Mouse (Mus musculus) CH12.LX (cell line): ENCODE measurements around the gene Mlip. TPM values are rescaled to one million over a fixed set of nuclear protein-coding genes. Genes with fewer than 3 reads are reported as not detected.
"Not testable (repeated sequence)": the region's sequence is repeated elsewhere in the genome, so short reads cannot be mapped to it uniquely, and the experiment has no call there.

Experiments
- DNase-seq: peaks from one replicate; pipeline ENCODE4 v3.0.0-alpha.2; 2013; ENCODE audit errors: extremely low read depth
- H3K27ac ChIP-seq: 2 replicates; pipeline ENCODE4 v1.5.1; 2012; ENCODE audit warnings: low read depth, mild to moderate bottlenecking, control low read depth, moderate library complexity; ENCODE audit not compliant: insufficient read depth
- H3K27me3 ChIP-seq: replicated peaks from 2 replicates; pipeline ENCODE3; 2012; ENCODE audit warnings: inconsistent platforms
- H3K36me3 ChIP-seq, 2 experiments: replicated peaks in 1 of 2; 2 replicates each; pipeline versions ENCODE3 to v1.6.1; 2012; ENCODE audit warnings: inconsistent platforms in 1 of 2, low read length in 1 of 2, mild to moderate bottlenecking in 1 of 2, mixed read lengths in 1 of 2, moderate library complexity in 1 of 2; ENCODE audit not compliant: control insufficient read depth in 1 of 2, insufficient read depth in 1 of 2
- H3K4me1 ChIP-seq, 2 experiments: 2 replicates each; pipeline ENCODE4 v1.6.1; 2012; ENCODE audit warnings: inconsistent platforms in 1 of 2, moderate library complexity in 1 of 2; ENCODE audit not compliant: insufficient read depth in 2 of 2, control insufficient read depth in 1 of 2
- H3K4me2 ChIP-seq: 2 replicates; pipeline ENCODE4 v1.6.1; 2012; ENCODE audit warnings: low read depth, mild to moderate bottlenecking, control low read depth; ENCODE audit not compliant: poor library complexity, insufficient read depth, severe bottlenecking
- H3K4me3 ChIP-seq, 3 experiments: fragments of 150-350 bp in 1 of 3; sonication (generic) in 1 of 3; replicated peaks in 1 of 3; 2 replicates each; pipeline versions ENCODE3 to v1.5.1; 2011 to 2012; ENCODE audit warnings: low read depth in 2 of 3, low read length in 2 of 3, mild to moderate bottlenecking in 2 of 3, moderate library complexity in 2 of 3, control low read depth in 1 of 3, improper control_type of control experiment in 1 of 3, inconsistent platforms in 1 of 3, mixed read lengths in 1 of 3; ENCODE audit not compliant: poor library complexity in 1 of 3
- H3K79me2 ChIP-seq: replicated peaks from 2 replicates; pipeline ENCODE4 v1.6.1; 2012; ENCODE audit warnings: mild to moderate bottlenecking, moderate library complexity; ENCODE audit not compliant: control insufficient read depth, poor library complexity, insufficient read depth, severe bottlenecking; ENCODE audit errors: extremely low read depth
- H3K9ac ChIP-seq: 2 replicates; pipeline ENCODE4 v1.6.1; 2012; ENCODE audit warnings: low read depth, mild to moderate bottlenecking, control low read depth, moderate library complexity; ENCODE audit not compliant: insufficient read depth
- H3K9me3 ChIP-seq: replicated peaks from 2 replicates; pipeline ENCODE3; 2012; ENCODE audit warnings: low read length, inconsistent platforms, mixed read lengths
- CHD1 ChIP-seq: IDR thresholded peaks from 2 replicates; pipeline ENCODE4 v1.6.1; 2012; ENCODE audit warnings: low read depth, low read length, improper control_type of control experiment, inconsistent platforms
- CTCF ChIP-seq, 2 experiments: IDR thresholded peaks in 1 of 2; conservative IDR thresholded peaks in 1 of 2; 2 replicates each; pipeline ENCODE4 v1.5.1; 2011 to 2012; ENCODE audit warnings: low read depth in 2 of 2, low read length in 2 of 2, improper control_type of control experiment in 1 of 2, inconsistent platforms in 1 of 2, mild to moderate bottlenecking in 1 of 2, moderate library complexity in 1 of 2
- E2F4 ChIP-seq: IDR thresholded peaks from 2 replicates; pipeline ENCODE4 v1.6.1; 2011; ENCODE audit warnings: low read depth, low read length, improper control_type of control experiment; ENCODE audit not compliant: insufficient replicate concordance
- ELF1 ChIP-seq: IDR thresholded peaks from 2 replicates; pipeline ENCODE4 v1.6.1; 2014; ENCODE audit warnings: low read depth, mild to moderate bottlenecking, inconsistent platforms, low read length, improper control_type of control experiment
- EP300 ChIP-seq: IDR thresholded peaks from 2 replicates; pipeline ENCODE4 v1.6.1; 2011; ENCODE audit warnings: low read length, improper control_type of control experiment
- GABPA ChIP-seq: IDR thresholded peaks from 2 replicates; pipeline ENCODE4 v1.6.1; 2012; ENCODE audit warnings: low read depth, low read length, improper control_type of control experiment, inconsistent platforms; ENCODE audit not compliant: insufficient replicate concordance
- HCFC1 ChIP-seq: IDR thresholded peaks from 2 replicates; pipeline ENCODE4 v1.6.1; 2012; ENCODE audit warnings: low read depth, mild to moderate bottlenecking, inconsistent platforms, low read length, improper control_type of control experiment
- JUN ChIP-seq: IDR thresholded peaks from 2 replicates; pipeline ENCODE4 v1.6.1; 2011; ENCODE audit warnings: low read depth, mild to moderate bottlenecking, low read length, improper control_type of control experiment, moderate library complexity; ENCODE audit not compliant: insufficient read depth
- JUND ChIP-seq: conservative IDR thresholded peaks from 2 replicates; pipeline ENCODE4 v1.6.1; 2011; ENCODE audit warnings: low read depth, low read length, improper control_type of control experiment
- KAT2A ChIP-seq: IDR thresholded peaks from 2 replicates; pipeline ENCODE4 v1.6.1; 2012; ENCODE audit warnings: low read length, improper control_type of control experiment, inconsistent platforms; ENCODE audit not compliant: insufficient replicate concordance
- MAFK ChIP-seq: IDR thresholded peaks from 2 replicates; pipeline ENCODE4 v1.6.1; 2011; ENCODE audit warnings: low read length, improper control_type of control experiment; ENCODE audit not compliant: insufficient replicate concordance
- MEF2A ChIP-seq: IDR thresholded peaks from 2 replicates; pipeline ENCODE4 v1.6.1; 2014; ENCODE audit warnings: low read depth, mild to moderate bottlenecking, inconsistent platforms, low read length, improper control_type of control experiment, borderline replicate concordance
- MXI1 ChIP-seq: IDR thresholded peaks from 2 replicates; pipeline ENCODE4 v1.6.1; 2011; ENCODE audit warnings: mild to moderate bottlenecking, low read depth, low read length, improper control_type of control experiment
- MYC ChIP-seq: IDR thresholded peaks from 2 replicates; pipeline ENCODE4 v1.6.1; 2011; ENCODE audit warnings: low read depth, mild to moderate bottlenecking, improper control_type of control experiment, low read length
- NELFE ChIP-seq: IDR thresholded peaks from 2 replicates; pipeline ENCODE4 v1.6.1; 2011; ENCODE audit warnings: low read depth, low read length, improper control_type of control experiment
- PAX5 ChIP-seq: IDR thresholded peaks from 2 replicates; pipeline ENCODE4 v1.6.1; 2012; ENCODE audit warnings: low read length, inconsistent platforms, mixed read lengths
- POLR2AphosphoS2 ChIP-seq: IDR thresholded peaks from 2 replicates; pipeline ENCODE4 v1.6.1; 2011; ENCODE audit warnings: low read depth, low read length, improper control_type of control experiment
- TBP ChIP-seq: conservative IDR thresholded peaks from 2 replicates; pipeline ENCODE4 v1.6.1; 2011; ENCODE audit warnings: low read depth, low read length, improper control_type of control experiment
- TCF12 ChIP-seq: IDR thresholded peaks from 2 replicates; pipeline ENCODE4 v1.6.1; 2014; ENCODE audit warnings: low read depth, mild to moderate bottlenecking, inconsistent platforms, low read length, improper control_type of control experiment
- USF1 ChIP-seq: IDR thresholded peaks from 2 replicates; pipeline ENCODE4 v1.6.1; 2014; ENCODE audit warnings: low read depth, mild to moderate bottlenecking, inconsistent platforms, low read length, improper control_type of control experiment
- dilution Hi-C: fragments of 300-500 bp; cut with MboI; formaldehyde crosslinking; loops from 2 replicates; pipeline ENCODE4 v1.14.3; 2020; ENCODE audit warnings: low sequenced_read_pairs; ENCODE audit not compliant: extremely low pct_unique_long_range_greater_than_20kb, extremely low pct_ligation_motif_present
- in situ Hi-C: fragments of 300-500 bp; cut with MboI; formaldehyde crosslinking; loops from 3 replicates; pipeline ENCODE4 v1.14.3; 2019; ENCODE audit warnings: low sequenced_read_pairs, low pct_ligation_motif_present, low pct_unique_long_range_greater_than_20kb, mixed read lengths
- polyA plus RNA-seq: library from polyadenylated mRNA; unstranded; fragments of >175 nt; gene quantifications from 2 replicates; pipeline ENCODE4 v1.2.1, GENCODE M21; 2012; ENCODE audit warnings: low read depth; ENCODE audit not compliant: insufficient read length
- total RNA-seq, 2 experiments: library from RNA; depleted of rRNA; stranded (reverse); fragments of 300-350 nt in 1 of 2; fragments of >200 nt in 1 of 2; gene quantifications; 2 replicates each; pipeline ENCODE4 v1.2.3; 2012 to 2014

Gene Mlip
- total and polyA plus RNA-seq, 3 experiments = not detected

- Histone ChIP-seq H3K4me1 (no peaks in the 10 kb centered on the region), H3K27ac (no peak overlapping the region), H3K9me3 (no peaks in the 10 kb centered on the region), H3K79me2 (no peaks in the 10 kb centered on the region), H3K4me3 (no peak overlapping the region), H3K4me2 (no peak overlapping the region), H3K36me3 (no peaks in the 10 kb centered on the region), H3K27me3 (no peaks in the 10 kb centered on the region), H3K9ac (no peak overlapping the region)
- DNase-seq = no peak
- TF ChIP-seq POLR2AphosphoS2 (no peak), TCF12 (no peak), ELF1 (no peak), E2F4 (no peak), JUN (no peak), HCFC1 (no peak), USF1 (no peak), MAFK (no peak), GABPA (no peak), MXI1 (no peak), MEF2A (no peak), CHD1 (no peak), EP300 (no peak), TBP (no peak), JUND (no peak), CTCF (conservative IDR thresholded peaks at IDR 0.05 in 1 of 2, IDR thresholded peaks at IDR 0.05 in 1 of 2; ENCODE audit: low read depth in 2 of 2, low read length in 2 of 2) (no peak), KAT2A (no peak), NELFE (no peak), PAX5 (no peak), MYC (no peak)
- dilution Hi-C loops (no loop called here), in situ Hi-C loops (no loop called here)
Observed at GRCm38 (mm10) chr9:77096886-77097285, 255.9 kb downstream of the Mlip start.

GRCm38 (mm10) chr9:77083221-77083620, 269.5 kb downstream of the Mlip start:
- H3K4me3 ChIP-seq, H3K27me3 ChIP-seq, H3K79me2 ChIP-seq, H3K9me3 ChIP-seq, H3K4me2 ChIP-seq, in situ Hi-C loops, dilution Hi-C loops, DNase-seq, H3K4me1 ChIP-seq, H3K27ac ChIP-seq, H3K9ac ChIP-seq, H3K36me3 ChIP-seq: not testable (repeated sequence)
